Mouse (Mus musculus) MEL (cell line): Measurements from ENCODE around the gene Galns. TPM values are rescaled to one million over a fixed set of nuclear protein-coding genes. Genes with fewer than 3 reads are reported as not detected.

Source experiments
- DNase-seq: peaks from one replicate; pipeline ENCODE4 v3.0.0; 2011; ENCODE audit warnings: low read depth, low spot score
- H3K27ac ChIP-seq: 2 replicates; pipeline ENCODE4 v1.5.1; 2012; ENCODE audit warnings: low read depth, mild to moderate bottlenecking, control low read depth, low read length, moderate library complexity; ENCODE audit not compliant: control insufficient read depth
- H3K27me3 ChIP-seq, 2 experiments: fragments of 150-350 bp in 1 of 2; sonication (generic) in 1 of 2; 2 replicates each; pipeline ENCODE4 v1.6.1; 2012; ENCODE audit warnings: low read length in 2 of 2, mild to moderate bottlenecking in 2 of 2, improper control_type of control experiment in 1 of 2, moderate library complexity in 1 of 2; ENCODE audit not compliant: insufficient read depth in 2 of 2, control insufficient read depth in 1 of 2
- H3K36me3 ChIP-seq, 2 experiments: 2 replicates each; pipeline ENCODE4 v1.6.1; 2012 to 2014; ENCODE audit warnings: low read length in 2 of 2, improper control_type of control experiment in 1 of 2, inconsistent platforms in 1 of 2, mild to moderate bottlenecking in 1 of 2; ENCODE audit not compliant: insufficient read depth in 2 of 2, control insufficient read depth in 1 of 2
- H3K4me1 ChIP-seq, 2 experiments: fragments of 150-350 bp in 1 of 2; sonication (generic) in 1 of 2; 2 replicates each; pipeline ENCODE4 v1.6.1; 2012; ENCODE audit warnings: low read length in 2 of 2, improper control_type of control experiment in 1 of 2, mild to moderate bottlenecking in 1 of 2; ENCODE audit not compliant: insufficient read depth in 2 of 2, control insufficient read depth in 1 of 2
- H3K4me3 ChIP-seq, 2 experiments: fragments of 150-350 bp in 1 of 2; sonication (generic) in 1 of 2; 2 replicates each; pipeline ENCODE4 v1.5.1; 2012; ENCODE audit warnings: low read depth in 2 of 2, low read length in 2 of 2, mild to moderate bottlenecking in 2 of 2, moderate library complexity in 2 of 2, control low read depth in 1 of 2, improper control_type of control experiment in 1 of 2; ENCODE audit not compliant: control insufficient read depth in 1 of 2, insufficient read depth in 1 of 2
- H3K79me2 ChIP-seq: 2 replicates; pipeline ENCODE4 v1.6.1; 2012; ENCODE audit warnings: mild to moderate bottlenecking, low read length, moderate library complexity; ENCODE audit not compliant: control insufficient read depth, poor library complexity, insufficient read depth
- H3K9ac ChIP-seq: 2 replicates; pipeline ENCODE4 v1.6.1; 2012; ENCODE audit warnings: low read depth, mild to moderate bottlenecking, control low read depth, low read length, moderate library complexity; ENCODE audit not compliant: control insufficient read depth, poor library complexity, severe bottlenecking
- H3K9me3 ChIP-seq: fragments of 150-350 bp; sonication (generic); replicated peaks from 2 replicates; pipeline ENCODE4 v1.6.1; 2012; ENCODE audit warnings: mild to moderate bottlenecking, low read length, improper control_type of control experiment, moderate library complexity; ENCODE audit not compliant: insufficient read depth
- BHLHE40 ChIP-seq: IDR thresholded peaks from 2 replicates; pipeline ENCODE4 v1.6.1; 2012; ENCODE audit warnings: low read depth, mild to moderate bottlenecking, inconsistent platforms, low read length, improper control_type of control experiment, borderline replicate concordance
- CHD1 ChIP-seq: IDR thresholded peaks from 2 replicates; pipeline ENCODE4 v1.6.1; 2012; ENCODE audit warnings: low read depth, mild to moderate bottlenecking, inconsistent platforms, low read length, improper control_type of control experiment
- CHD2 ChIP-seq: IDR thresholded peaks from 2 replicates; pipeline ENCODE4 v1.6.1; 2011; ENCODE audit warnings: low read length, improper control_type of control experiment
- CTCF ChIP-seq, 3 experiments: IDR thresholded peaks in 2 of 3; conservative IDR thresholded peaks in 1 of 3; 2 replicates each; pipeline ENCODE4 v1.5.1; 2011 to 2012; ENCODE audit warnings: low read length in 3 of 3, low read depth in 2 of 3, mild to moderate bottlenecking in 2 of 3, improper control_type of control experiment in 1 of 3, inconsistent platforms in 1 of 3, mixed read lengths in 1 of 3, moderate library complexity in 1 of 3; ENCODE audit not compliant: control insufficient read depth in 1 of 3, insufficient read depth in 1 of 3, poor library complexity in 1 of 3, severe bottlenecking in 1 of 3
- E2F4 ChIP-seq: IDR thresholded peaks from 2 replicates; pipeline ENCODE4 v1.6.1; 2011; ENCODE audit warnings: low read depth, low read length, improper control_type of control experiment, borderline replicate concordance
- ELF1 ChIP-seq: IDR thresholded peaks from 2 replicates; pipeline ENCODE4 v1.6.1; 2014; ENCODE audit warnings: low read depth, mild to moderate bottlenecking, inconsistent platforms, low read length, improper control_type of control experiment, moderate library complexity
- EP300 ChIP-seq, 2 experiments: IDR thresholded peaks; 2 replicates each; pipeline ENCODE4 v1.6.1; 2011; ENCODE audit warnings: improper control_type of control experiment in 2 of 2, low read length in 2 of 2, low read depth in 1 of 2, mild to moderate bottlenecking in 1 of 2
- ETS1 ChIP-seq: IDR thresholded peaks from 2 replicates; pipeline ENCODE4 v1.6.1; 2012; ENCODE audit warnings: low read depth, mild to moderate bottlenecking, inconsistent platforms, low read length, improper control_type of control experiment, moderate library complexity
- HCFC1 ChIP-seq: IDR thresholded peaks from 2 replicates; pipeline ENCODE4 v1.6.1; 2012; ENCODE audit warnings: low read depth, mild to moderate bottlenecking, inconsistent platforms, low read length, improper control_type of control experiment, moderate library complexity
- MAX ChIP-seq: IDR thresholded peaks from 2 replicates; pipeline ENCODE4 v1.6.1; 2011; ENCODE audit warnings: low read length, improper control_type of control experiment
- MEF2A ChIP-seq: IDR thresholded peaks from 2 replicates; pipeline ENCODE4 v1.6.1; 2014; ENCODE audit warnings: low read depth, mild to moderate bottlenecking, inconsistent platforms, low read length, improper control_type of control experiment; ENCODE audit not compliant: poor library complexity, insufficient replicate concordance, severe bottlenecking; ENCODE audit errors: extremely low read depth
- NELFE ChIP-seq: IDR thresholded peaks from 2 replicates; pipeline ENCODE4 v1.6.1; 2011; ENCODE audit warnings: low read depth, low read length, improper control_type of control experiment
- NRF1 ChIP-seq: IDR thresholded peaks from 2 replicates; pipeline ENCODE4 v1.6.1; 2014; ENCODE audit warnings: low read depth, mild to moderate bottlenecking, inconsistent platforms, low read length, improper control_type of control experiment, moderate library complexity; ENCODE audit not compliant: poor library complexity, insufficient read depth, severe bottlenecking
- POLR2A ChIP-seq, 2 experiments: IDR thresholded peaks; 2 replicates each; pipeline ENCODE4 v1.6.1; 2011 to 2012; ENCODE audit warnings: low read length in 2 of 2, mild to moderate bottlenecking in 2 of 2, control low read depth in 1 of 2, improper control_type of control experiment in 1 of 2, low read depth in 1 of 2, moderate library complexity in 1 of 2; ENCODE audit not compliant: control insufficient read depth in 1 of 2, insufficient read depth in 1 of 2, poor library complexity in 1 of 2
- POLR2AphosphoS5 ChIP-seq: IDR thresholded peaks from 2 replicates; pipeline ENCODE4 v1.6.1; 2012; ENCODE audit warnings: low read depth, borderline replicate concordance, mild to moderate bottlenecking, inconsistent platforms, low read length, moderate library complexity, mixed read lengths
- RAD21 ChIP-seq: IDR thresholded peaks from 2 replicates; pipeline ENCODE4 v1.6.1; 2011; ENCODE audit warnings: mild to moderate bottlenecking, low read depth, low read length, improper control_type of control experiment
- RCOR1 ChIP-seq: IDR thresholded peaks from 2 replicates; pipeline ENCODE4 v1.6.1; 2012; ENCODE audit warnings: low read depth, mild to moderate bottlenecking, inconsistent platforms, low read length, improper control_type of control experiment
- TBP ChIP-seq: IDR thresholded peaks from 2 replicates; pipeline ENCODE4 v1.8.0; 2011; ENCODE audit warnings: low read depth, low read length, improper control_type of control experiment
- USF1 ChIP-seq: IDR thresholded peaks from 2 replicates; pipeline ENCODE4 v1.6.1; 2014; ENCODE audit warnings: low read depth, mild to moderate bottlenecking, inconsistent platforms, low read length, improper control_type of control experiment, moderate library complexity
- USF2 ChIP-seq, 2 experiments: IDR thresholded peaks; 2 replicates each; pipeline ENCODE4 v1.6.1; 2011 to 2012; ENCODE audit warnings: improper control_type of control experiment in 2 of 2, low read length in 2 of 2, borderline replicate concordance in 1 of 2, inconsistent platforms in 1 of 2, low read depth in 1 of 2, mild to moderate bottlenecking in 1 of 2; ENCODE audit not compliant: insufficient read depth in 1 of 2
- ZC3H11A ChIP-seq: IDR thresholded peaks from 2 replicates; pipeline ENCODE4 v1.6.1; 2012; ENCODE audit warnings: low read depth, mild to moderate bottlenecking, inconsistent platforms, low read length, improper control_type of control experiment
- ZMIZ1 ChIP-seq: IDR thresholded peaks from 2 replicates; pipeline ENCODE4 v1.6.1; 2012; ENCODE audit warnings: low read depth, mild to moderate bottlenecking, inconsistent platforms, low read length, improper control_type of control experiment, moderate library complexity
- polyA plus RNA-seq, 2 experiments: library from polyadenylated mRNA; stranded (reverse) in 1 of 2; unstranded in 1 of 2; fragments of >175 nt in 1 of 2; fragments of >200 nt in 1 of 2; gene quantifications; 2 replicates each; pipeline versions ENCODE4 v1.2.1 to v1.2.4; 2012; ENCODE audit warnings: low replicate concordance in 2 of 2, low read depth in 1 of 2; ENCODE audit not compliant: insufficient read length in 2 of 2, insufficient read depth in 1 of 2, missing spikeins in 1 of 2
- total RNA-seq: library from RNA; depleted of rRNA; stranded (reverse); fragments of 300-350 nt; gene quantifications from 2 replicates; pipeline ENCODE4 v1.2.3, GENCODE M21; 2012

The Galns gene
- total and polyA plus RNA-seq, 3 experiments = 1.7 to 3.0 TPM; not detected in 1

- no peaks in the 10 kb centered on the region for H3K79me2 ChIP-seq
- no peak for DNase-seq
- TF ChIP-seq ETS1 = no peak
- TF ChIP-seq POLR2AphosphoS5 = no peak
- no peak for TF ChIP-seq USF1
- TF ChIP-seq BHLHE40 = no peak
- TF ChIP-seq CHD1 = no peak
- no peak for TF ChIP-seq ZC3H11A
- no peak for TF ChIP-seq HCFC1
- no peak for TF ChIP-seq ELF1
- TF ChIP-seq MAX = no peak
- no peak for TF ChIP-seq MEF2A
- no peak for TF ChIP-seq RAD21
- no peak for TF ChIP-seq EP300 (IDR thresholded peaks at IDR 0.05; ENCODE audit: low read depth in 1 of 2, low read length in 2 of 2)
- H3K27ac ChIP-seq = no peak overlapping the region
- no peaks in the 10 kb centered on the region for H3K4me1 ChIP-seq
- no peaks in the 10 kb centered on the region for H3K36me3 ChIP-seq
- H3K27me3 ChIP-seq = no peaks in the 10 kb centered on the region
- H3K9me3 ChIP-seq = no peaks in the 10 kb centered on the region
- H3K4me3 ChIP-seq = no peak overlapping the region
- H3K9ac ChIP-seq = no peak overlapping the region
Observed at GRCm38 (mm10) chr8:122605367-122605766, 5.9 kb downstream of the Galns start.

DNA sequence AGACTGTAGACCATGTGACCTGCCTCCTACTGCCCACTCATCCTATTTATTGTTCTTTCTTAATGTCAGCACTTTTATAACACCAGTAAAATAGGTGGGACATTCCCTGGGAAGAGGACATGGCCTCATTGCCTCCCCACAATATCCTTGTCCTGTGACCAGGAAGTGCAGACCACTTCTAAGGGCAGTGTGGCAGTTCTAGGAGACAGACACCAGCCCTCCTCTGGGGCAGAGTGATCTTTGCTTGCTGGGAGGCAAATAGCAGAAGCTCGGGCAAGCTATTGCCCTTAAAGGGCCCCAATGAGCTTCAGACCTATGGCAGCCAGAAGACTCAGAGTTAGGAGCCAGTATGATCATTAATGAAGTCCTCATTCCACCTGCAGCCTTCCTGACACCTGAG, 6.6 kb downstream of the Galns start:
- H3K9me3 ChIP-seq = no peaks in the 10 kb centered on the region
- no peak for DNase-seq
- TF ChIP-seq CHD2 = no peak
- TF ChIP-seq ZMIZ1 = no peak
- TF ChIP-seq NELFE = no peak
- TF ChIP-seq CTCF (IDR thresholded peaks at IDR 0.05 in 2 of 3, conservative IDR thresholded peaks at IDR 0.05 in 1 of 3; ENCODE audit: control insufficient read depth in 1 of 3, insufficient read depth in 1 of 3, low read depth in 2 of 3, low read length in 3 of 3, poor library complexity in 1 of 3, severe bottlenecking in 1 of 3) = no peak
- TF ChIP-seq POLR2A (IDR thresholded peaks at IDR 0.05; ENCODE audit: control insufficient read depth in 1 of 2, insufficient read depth in 1 of 2, low read depth in 1 of 2, low read length in 2 of 2, poor library complexity in 1 of 2) = no peak
- no peak for TF ChIP-seq MAX
- no peak for TF ChIP-seq ZC3H11A
- TF ChIP-seq E2F4 = no peak
- TF ChIP-seq RCOR1 = no peak
- TF ChIP-seq NRF1 = no peak
- no peak for TF ChIP-seq CHD1
- no peak for TF ChIP-seq USF2 (IDR thresholded peaks at IDR 0.05; ENCODE audit: borderline replicate concordance in 1 of 2, insufficient read depth in 1 of 2, low read depth in 1 of 2, low read length in 2 of 2)
- TF ChIP-seq EP300 (IDR thresholded peaks at IDR 0.05; ENCODE audit: low read depth in 1 of 2, low read length in 2 of 2) = no peak
- TF ChIP-seq TBP = no peak
- no peaks in the 10 kb centered on the region for H3K27me3 ChIP-seq
- no peak overlapping the region for H3K27ac ChIP-seq
- no peak overlapping the region for H3K4me3 ChIP-seq
- no peaks in the 10 kb centered on the region for H3K79me2 ChIP-seq
- H3K4me1 ChIP-seq = no peaks in the 10 kb centered on the region
- no peak overlapping the region for H3K9ac ChIP-seq
- no peaks in the 10 kb centered on the region for H3K36me3 ChIP-seq
